Mouse (Mus musculus) hindbrain, embryonic 13.5 days (tissue): Measurements from ENCODE around the gene Wnt9b. TPM values are rescaled to one million over a fixed set of nuclear protein-coding genes. Genes with fewer than 3 reads are reported as not detected.
"Not testable (repeated sequence)": the region's sequence is repeated elsewhere in the genome, so short reads cannot be mapped to it uniquely, and the experiment has no call there.

ENCODE experiments used
- ATAC-seq: fragments of 200-750 bp; cut with Nextera tagmentation; 2 replicates; pipeline ENCODE4 v1.8.0; 2017; ENCODE audit warnings: moderate TSS enrichment; ENCODE audit not compliant: low FRiP score
- H3K27ac ChIP-seq: fragments of 300-500 bp; sonication (generic); 2 replicates; pipeline ENCODE4 v1.5.1; 2015; ENCODE audit warnings: inconsistent platforms, mild to moderate bottlenecking, moderate library complexity
- H3K27me3 ChIP-seq: fragments of 300-500 bp; sonication (generic); 2 replicates; pipeline ENCODE4 v1.6.1; 2015; ENCODE audit warnings: mild to moderate bottlenecking, inconsistent platforms
- H3K36me3 ChIP-seq: fragments of 300-500 bp; sonication (generic); 2 replicates; pipeline ENCODE4 v1.6.1; 2015; ENCODE audit warnings: mild to moderate bottlenecking, inconsistent platforms
- H3K4me1 ChIP-seq: fragments of 300-500 bp; sonication (generic); replicated peaks from 2 replicates; pipeline ENCODE4 v1.6.1; 2015; ENCODE audit warnings: inconsistent platforms
- H3K4me2 ChIP-seq: fragments of 300-500 bp; sonication (generic); 2 replicates; pipeline ENCODE4 v1.6.1; 2015; ENCODE audit warnings: inconsistent platforms, mild to moderate bottlenecking, moderate library complexity
- H3K4me3 ChIP-seq: fragments of 300-500 bp; sonication (generic); 2 replicates; pipeline ENCODE4 v1.5.1; 2015; ENCODE audit warnings: mild to moderate bottlenecking, inconsistent platforms
- H3K9ac ChIP-seq: fragments of 300-500 bp; sonication (generic); 2 replicates; pipeline ENCODE4 v1.6.1; 2015; ENCODE audit warnings: mild to moderate bottlenecking, inconsistent platforms
- H3K9me3 ChIP-seq: fragments of 300-500 bp; sonication (generic); 2 replicates; pipeline ENCODE4 v1.6.1; 2016; ENCODE audit warnings: inconsistent platforms
- WGBS: fragments of 180-500 bp; shearing (Covaris S2); methylation state at CpG from one replicate; pipeline ENCODE4 v1.1.7; 2015; 5-methylcytosine and 5-hydroxymethylcytosine counted together
- polyA plus RNA-seq: library from polyadenylated mRNA; unstranded; fragments of >200 nt; fragmentation: Nextera tagmentation; extraction: Ambion mirVana; gene quantifications from 2 replicates; pipeline ENCODE4 v1.2.1, GENCODE M21; 2015

The Wnt9b gene
- polyA plus RNA-seq, 1 experiment from 2014 or later = 0.13 TPM

GRCm38 (mm10) chr11:103760891-103761290, 11.3 kb upstream of the Wnt9b start:
- not testable (repeated sequence) for H3K36me3 ChIP-seq, H3K4me2 ChIP-seq, H3K9ac ChIP-seq, ATAC-seq, H3K4me3 ChIP-seq, H3K27ac ChIP-seq, H3K9me3 ChIP-seq
- H3K27me3 ChIP-seq = peaks cover 15% of the 10 kb centered on the region; the same call in 1 of the 2 replicates
- H3K4me1 ChIP-seq = peaks cover 14% of the 10 kb centered on the region
- WGBS = 86% methylated on average over 5 of the region's 5 CpGs

- Histone ChIP-seq H3K4me1 (peaks cover 6% of the 10 kb centered on the region), H3K4me3 (no peak overlapping the region), H3K27me3 (peaks cover 17% of the 10 kb centered on the region; the same call in 1 of the 2 replicates), H3K9me3 (no peaks in the 10 kb centered on the region), H3K27ac (no peak overlapping the region), H3K36me3 (no peaks in the 10 kb centered on the region), H3K9ac (no peak overlapping the region), H3K4me2 (no peak overlapping the region)
- WGBS = 58% methylated on average over 7 of the region's 7 CpGs
- no peak for ATAC-seq
Measured at GRCm38 (mm10) chr11:103760101-103760500, 10.5 kb upstream of the Wnt9b start.

GRCm38 (mm10) chr11:103758706-103759105, 9.1 kb upstream of the Wnt9b start:
- Histone ChIP-seq H3K9ac (no peak overlapping the region), H3K36me3 (no peaks in the 10 kb centered on the region), H3K4me3 (no peak overlapping the region), H3K9me3 (no peaks in the 10 kb centered on the region), H3K4me1 (no peaks in the 10 kb centered on the region), H3K27ac (no peak overlapping the region), H3K27me3 (peaks cover 18% of the 10 kb centered on the region; the same call in 1 of the 2 replicates), H3K4me2 (no peak overlapping the region)
- 16% methylated on average over 6 of the region's 6 CpGs for WGBS
- no peak for ATAC-seq

GRCm38 (mm10) chr11:103758054-103758453, 8.4 kb upstream of the Wnt9b start:
- 50% methylated on average over 11 of the region's 11 CpGs for WGBS
- peaks cover 20% of the 10 kb centered on the region for H3K27me3 ChIP-seq
- H3K9me3 ChIP-seq = no peaks in the 10 kb centered on the region
- H3K4me1 ChIP-seq = no peaks in the 10 kb centered on the region
- H3K9ac ChIP-seq = no peak overlapping the region
- no peak for ATAC-seq
- H3K27ac ChIP-seq = no peak overlapping the region
- H3K4me2 ChIP-seq = no peak overlapping the region
- H3K36me3 ChIP-seq = no peaks in the 10 kb centered on the region
- no peak overlapping the region for H3K4me3 ChIP-seq

GRCm38 (mm10) chr11:103750612-103751011, 991 bp upstream of the Wnt9b start:
- Histone ChIP-seq H3K9ac (no peak overlapping the region), H3K36me3 (no peaks in the 10 kb centered on the region), H3K4me2 (no peak overlapping the region), H3K4me1 (peaks cover 15% of the 10 kb centered on the region), H3K27ac (no peak overlapping the region), H3K9me3 (no peaks in the 10 kb centered on the region), H3K4me3 (no peak overlapping the region), H3K27me3 (peaks cover 81% of the 10 kb centered on the region)
- WGBS = 65% methylated on average over 3 of the region's 3 CpGs
- ATAC-seq = no peak

GRCm38 (mm10) chr11:103735046-103735781, 14.4 kb downstream of the Wnt9b start:
- no peak overlapping the region; the same call in 1 of the 2 replicates for H3K9ac ChIP-seq
- no peak for ATAC-seq
- H3K4me3 ChIP-seq = no peak overlapping the region
- no peaks in the 10 kb centered on the region for H3K27me3 ChIP-seq
- no peak overlapping the region for H3K4me2 ChIP-seq
- 64% methylated on average over 19 of the region's 19 CpGs for WGBS
- H3K4me1 ChIP-seq = no peaks in the 10 kb centered on the region
- no peaks in the 10 kb centered on the region for H3K36me3 ChIP-seq
- no peaks in the 10 kb centered on the region for H3K9me3 ChIP-seq
- H3K27ac ChIP-seq = no peak overlapping the region

GRCm38 (mm10) chr11:103734411-103735045, 15.1 kb downstream of the Wnt9b start:
- H3K9ac ChIP-seq = no peak overlapping the region; the same call in 1 of the 2 replicates
- no peak overlapping the region for H3K4me3 ChIP-seq
- no peak overlapping the region for H3K4me2 ChIP-seq
- H3K27ac ChIP-seq = no peak overlapping the region
- WGBS = 75% methylated on average over 5 of the region's 5 CpGs
- no peaks in the 10 kb centered on the region for H3K36me3 ChIP-seq
- no peaks in the 10 kb centered on the region for H3K4me1 ChIP-seq
- H3K27me3 ChIP-seq = no peaks in the 10 kb centered on the region
- H3K9me3 ChIP-seq = no peaks in the 10 kb centered on the region
- no peak for ATAC-seq

GRCm38 (mm10) chr11:103733961-103734360, 15.7 kb downstream of the Wnt9b start:
- no peak overlapping the region for H3K4me2 ChIP-seq
- H3K4me1 ChIP-seq = no peaks in the 10 kb centered on the region
- no peaks in the 10 kb centered on the region for H3K9me3 ChIP-seq
- no peak overlapping the region for H3K9ac ChIP-seq
- no peak overlapping the region for H3K4me3 ChIP-seq
- 95% methylated on average over 2 of the region's 2 CpGs for WGBS
- no peak for ATAC-seq
- no peaks in the 10 kb centered on the region for H3K36me3 ChIP-seq
- H3K27ac ChIP-seq = no peak overlapping the region
- H3K27me3 ChIP-seq = no peaks in the 10 kb centered on the region

GRCm38 (mm10) chr11:103733069-103733468, 16.6 kb downstream of the Wnt9b start:
- Histone ChIP-seq H3K9ac (no peak overlapping the region), H3K4me1 (no peaks in the 10 kb centered on the region), H3K27ac (no peak overlapping the region), H3K27me3 (no peaks in the 10 kb centered on the region), H3K4me2 (no peak overlapping the region), H3K4me3 (no peak overlapping the region), H3K36me3 (no peaks in the 10 kb centered on the region), H3K9me3 (no peaks in the 10 kb centered on the region)
- ATAC-seq = no peak
- 45% methylated on average over 4 of the region's 4 CpGs for WGBS

- ATAC-seq = no peak
- Histone ChIP-seq H3K4me1 (no peaks in the 10 kb centered on the region), H3K36me3 (no peaks in the 10 kb centered on the region), H3K9me3 (no peaks in the 10 kb centered on the region), H3K4me2 (no peak overlapping the region), H3K9ac (no peak overlapping the region), H3K4me3 (no peak overlapping the region), H3K27me3 (no peaks in the 10 kb centered on the region), H3K27ac (no peak overlapping the region)
- 83% methylated on average over 7 of the region's 7 CpGs for WGBS
Measured at GRCm38 (mm10) chr11:103732306-103732705, 17.3 kb downstream of the Wnt9b start.

- Histone ChIP-seq H3K27ac (no peak overlapping the region), H3K9me3 (no peaks in the 10 kb centered on the region), H3K4me1 (no peaks in the 10 kb centered on the region), H3K9ac (no peak overlapping the region), H3K27me3 (no peaks in the 10 kb centered on the region), H3K4me2 (no peak overlapping the region), H3K4me3 (no peak overlapping the region), H3K36me3 (no peaks in the 10 kb centered on the region)
- WGBS = 85% methylated on average over 9 of the region's 9 CpGs
- no peak for ATAC-seq
Measured at GRCm38 (mm10) chr11:103731594-103731993, 18.0 kb downstream of the Wnt9b start.

- no peaks in the 10 kb centered on the region for H3K4me1 ChIP-seq
- H3K9me3 ChIP-seq = no peaks in the 10 kb centered on the region
- no peak for ATAC-seq
- H3K27me3 ChIP-seq = no peaks in the 10 kb centered on the region
- H3K36me3 ChIP-seq = no peaks in the 10 kb centered on the region
- H3K9ac ChIP-seq = no peak overlapping the region
- no peak overlapping the region for H3K4me2 ChIP-seq
- no peak overlapping the region for H3K27ac ChIP-seq
- H3K4me3 ChIP-seq = no peak overlapping the region
- 75% methylated on average over 9 of the region's 9 CpGs for WGBS
Measured at GRCm38 (mm10) chr11:103729282-103729985, 20.2 kb downstream of the Wnt9b start.
